Mouse (Mus musculus) spleen, embryonic (tissue): ENCODE data around the gene Ifnl3.

Source experiments
- CTCF ChIA-PET: fragments of 350-600 bp; sonication (Branson Sonifier 250); formaldehyde crosslinking; loops from one replicate; lab custom pipeline; 2022; lab: Charles Lee

Gene Ifnl3

GRCm38 (mm10) chr7:28545891-28546210 is 23.2 kb downstream of the Ifnl3 start:
- CTCF ChIA-PET: no interaction called here

- CTCF ChIA-PET: no interaction called here
Measured at GRCm38 (mm10) chr7:28546649-28547048, 24.0 kb downstream of the Ifnl3 start.

- CTCF ChIA-PET: no interaction called here
Measured at GRCm38 (mm10) chr7:28547154-28547553, 24.5 kb downstream of the Ifnl3 start, which contains the start of gene Nccrp1. Gene Nccrp1 (minus strand): TSS chr7:28547254.

GRCm38 (mm10) chr7:28547628-28548027 is 25.0 kb downstream of the Ifnl3 start:
- CTCF ChIA-PET: no interaction called here

GRCm38 (mm10) chr7:28553076-28553475 is 30.4 kb downstream of the Ifnl3 start:
- CTCF ChIA-PET: no interaction called here

GRCm38 (mm10) chr7:28555939-28556535 is 33.4 kb downstream of the Ifnl3 start:
- CTCF ChIA-PET: no interaction called here

- CTCF ChIA-PET: no interaction called here
Measured at GRCm38 (mm10) chr7:28557069-28557468, 34.4 kb downstream of the Ifnl3 start.

- CTCF ChIA-PET: no interaction called here
Measured at GRCm38 (mm10) chr7:28557708-28558107, 35.1 kb downstream of the Ifnl3 start.

GRCm38 (mm10) chr7:28558486-28558885 is 35.9 kb downstream of the Ifnl3 start:
- CTCF ChIA-PET: no interaction called here

GRCm38 (mm10) chr7:28560856-28561255 is 38.2 kb downstream of the Ifnl3 start:
- CTCF ChIA-PET: no interaction called here

GRCm38 (mm10) chr7:28561967-28562366 is 39.3 kb downstream of the Ifnl3 start:
- CTCF ChIA-PET: no interaction called here

- CTCF ChIA-PET: no interaction called here
Measured at GRCm38 (mm10) chr7:28562371-28562770, 39.7 kb downstream of the Ifnl3 start.

- CTCF ChIA-PET: no interaction called here
Measured at GRCm38 (mm10) chr7:28562951-28563350, 40.3 kb downstream of the Ifnl3 start.

GRCm38 (mm10) chr7:28565407-28565806 is 42.8 kb downstream of the Ifnl3 start:
- CTCF ChIA-PET: no interaction called here

- CTCF ChIA-PET: interaction anchor here (0.7 kb wide), 1 partner anchor 158 kb away, joined by 3 read pairs; no protein-coding TSS in a partner anchor
Measured at GRCm38 (mm10) chr7:28567539-28567938, 44.9 kb downstream of the Ifnl3 start.

- CTCF ChIA-PET: interaction anchor here (0.6 to 2.1 kb wide), 3 partner anchors 30 to 35 kb away, joined by 3 to 7 read pairs (median 5); partner anchors contain the start of genes Pak4 and Samd4b
Measured at GRCm38 (mm10) chr7:28568253-28568652, 45.6 kb downstream of the Ifnl3 start.

- CTCF ChIA-PET: interaction anchor here (0.5 to 2.1 kb wide), 5 partner anchors 25 to 56 kb away, joined by 3 to 7 read pairs (median 3); no protein-coding TSS in a partner anchor
Measured at GRCm38 (mm10) chr7:28570291-28570981, 47.8 kb downstream of the Ifnl3 start.

GRCm38 (mm10) chr7:28570982-28571682 is 48.5 kb downstream of the Ifnl3 start:
- CTCF ChIA-PET: interaction anchor here (0.5 to 0.6 kb wide), 2 partner anchors 25 to 56 kb away, joined by 3 to 7 read pairs; no protein-coding TSS in a partner anchor

GRCm38 (mm10) chr7:28572689-28573088 is 50.1 kb downstream of the Ifnl3 start:
- CTCF ChIA-PET: no interaction called here

GRCm38 (mm10) chr7:28573236-28573635 is 50.6 kb downstream of the Ifnl3 start:
- CTCF ChIA-PET: no interaction called here
